Mouse (Mus musculus): ENCODE results near the gene Sfmbt2.
"Not testable (repeated sequence)": the region's sequence is repeated elsewhere in the genome, so short reads cannot be mapped to it uniquely, and the experiment has no call there.

Sfmbt2 gene

GRCm38 (mm10) chr2:10370176-10370575, at the start of gene Sfmbt2:
Gene Sfmbt2, plus strand, starts transcription at chr2:10370510.
- no peak for DNase-seq (ENCODE audit: low spot score in 2 of 2)

GRCm38 (mm10) chr2:10321093-10321492, 49.2 kb upstream of the Sfmbt2 start:
- DNase-seq (ENCODE audit: low spot score in 2 of 2): no peak

DNA sequence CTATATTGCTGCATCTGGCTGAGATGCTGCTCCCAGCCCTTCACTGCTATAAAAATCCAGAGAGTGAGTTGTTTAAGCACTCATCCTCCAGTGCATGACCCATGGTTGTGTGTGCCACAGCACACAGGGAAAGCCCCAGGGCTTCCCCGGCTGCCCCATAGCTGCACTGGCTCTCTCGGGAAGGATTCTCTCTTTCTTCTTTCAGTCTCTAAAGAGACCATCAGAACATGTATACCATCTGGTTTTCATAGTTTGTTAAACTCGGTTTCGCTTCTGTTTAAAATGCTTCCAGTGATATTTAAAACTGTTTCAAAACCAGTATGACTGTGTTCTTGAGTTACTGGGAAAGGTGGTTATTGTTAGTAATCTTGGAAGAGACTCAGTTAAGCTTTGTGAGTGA, 47.1 kb upstream of the Sfmbt2 start:
- DNase-seq (ENCODE audit: low spot score in 2 of 2): no peak

- no peak for DNase-seq (ENCODE audit: low spot score in 2 of 2)
Measured at GRCm38 (mm10) chr2:10324980-10325379, 45.3 kb upstream of the Sfmbt2 start.

DNA sequence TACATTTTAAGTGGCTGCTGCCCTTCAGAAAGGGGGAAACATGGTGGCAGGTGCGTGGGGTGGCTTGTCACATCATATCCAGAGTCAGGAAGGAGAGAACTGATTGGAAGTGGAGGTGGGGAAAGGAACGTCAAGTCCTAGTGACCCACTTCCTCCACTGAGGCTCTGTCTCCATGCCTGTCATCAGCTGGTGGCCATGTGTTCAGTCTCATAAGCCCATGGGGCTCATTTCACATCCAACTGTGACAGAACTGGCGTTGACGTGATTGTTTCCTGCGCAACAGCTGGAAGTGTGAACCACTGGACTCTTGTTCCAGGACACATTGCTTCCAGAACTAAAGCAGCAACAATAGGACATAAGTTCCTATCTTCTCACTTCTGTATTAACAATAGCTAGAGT, 40.1 kb upstream of the Sfmbt2 start:
- no peak for DNase-seq (ENCODE audit: low spot score in 2 of 2)

- DNase-seq (ENCODE audit: low spot score in 2 of 2): no peak
Measured at GRCm38 (mm10) chr2:10334299-10334698, 36.0 kb upstream of the Sfmbt2 start.

GRCm38 (mm10) chr2:10335037-10335608, 35.2 kb upstream of the Sfmbt2 start:
- no peak for DNase-seq (ENCODE audit: low spot score in 2 of 2)

GRCm38 (mm10) chr2:10340022-10340421, 30.3 kb upstream of the Sfmbt2 start:
- no peak for DNase-seq (ENCODE audit: low spot score in 2 of 2)

DNA sequence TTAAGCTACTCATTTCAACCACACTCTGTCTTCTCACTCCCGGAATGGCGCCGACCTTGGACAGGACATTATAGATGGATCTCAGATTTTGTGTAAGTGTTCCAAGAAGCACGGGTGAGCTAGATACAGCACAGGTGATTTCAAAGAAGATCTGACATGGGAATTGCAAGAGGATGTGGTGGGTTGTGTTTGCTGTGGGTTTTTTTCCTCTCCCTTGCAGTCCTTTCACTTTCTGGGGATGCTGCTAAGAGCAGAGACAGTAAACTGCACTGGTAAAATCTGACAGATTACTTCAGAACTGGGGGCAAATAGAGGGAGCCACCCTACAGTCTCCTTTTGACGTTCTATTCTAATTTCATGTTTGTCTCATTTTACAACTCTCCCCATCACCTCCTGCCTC, 26.8 kb upstream of the Sfmbt2 start:
- DNase-seq (ENCODE audit: low spot score in 2 of 2): no peak

DNA sequence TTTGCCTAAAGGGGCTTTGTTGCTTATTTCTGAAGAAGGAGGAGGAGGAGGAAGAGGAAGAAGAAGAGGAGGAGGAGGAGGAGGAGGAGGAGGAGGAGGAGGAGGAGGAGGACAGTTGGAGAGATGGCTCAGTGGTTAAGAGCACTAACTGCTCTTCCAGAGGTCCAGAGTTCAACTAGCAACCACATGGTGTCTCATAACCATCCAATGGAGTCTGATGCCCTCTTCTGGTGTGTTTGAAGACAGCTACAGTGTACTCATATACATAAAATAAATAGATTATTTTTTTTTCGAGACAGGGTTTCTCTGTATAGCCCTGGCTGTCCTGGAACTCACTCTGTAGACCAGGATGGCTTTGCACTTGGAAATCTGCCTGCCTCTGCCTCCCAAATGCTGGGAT, 26.2 kb upstream of the Sfmbt2 start:
- DNase-seq (ENCODE audit: low spot score in 2 of 2): not testable (repeated sequence)

DNA sequence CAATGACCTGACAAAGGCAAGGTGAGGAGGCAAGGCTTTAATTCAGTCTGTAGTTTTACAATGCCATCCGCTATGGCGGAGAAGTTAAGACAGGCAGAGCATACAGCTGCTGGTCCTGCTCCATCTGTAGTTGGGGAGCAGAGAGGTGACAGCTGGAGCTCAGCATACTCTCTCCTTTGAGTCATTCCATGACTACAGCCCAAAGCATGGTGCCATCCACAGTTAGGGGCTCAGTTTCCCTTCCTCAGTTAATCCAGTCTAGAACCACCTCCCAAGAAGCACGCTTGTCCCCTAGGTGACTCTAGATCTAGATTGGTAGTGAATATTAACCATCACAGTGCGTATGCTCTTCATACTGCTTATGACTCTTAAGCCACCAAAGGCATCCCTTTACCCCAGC, 23.1 kb upstream of the Sfmbt2 start:
- no peak for DNase-seq (ENCODE audit: low spot score in 2 of 2)

GRCm38 (mm10) chr2:10348036-10348435, 22.3 kb upstream of the Sfmbt2 start:
- no peak for DNase-seq (ENCODE audit: low spot score in 2 of 2)

GRCm38 (mm10) chr2:10350266-10350810, 20.0 kb upstream of the Sfmbt2 start:
- no peak for DNase-seq (ENCODE audit: low spot score in 2 of 2)

GRCm38 (mm10) chr2:10351125-10351524, 19.2 kb upstream of the Sfmbt2 start:
- no peak for DNase-seq (ENCODE audit: low spot score in 2 of 2)

DNA sequence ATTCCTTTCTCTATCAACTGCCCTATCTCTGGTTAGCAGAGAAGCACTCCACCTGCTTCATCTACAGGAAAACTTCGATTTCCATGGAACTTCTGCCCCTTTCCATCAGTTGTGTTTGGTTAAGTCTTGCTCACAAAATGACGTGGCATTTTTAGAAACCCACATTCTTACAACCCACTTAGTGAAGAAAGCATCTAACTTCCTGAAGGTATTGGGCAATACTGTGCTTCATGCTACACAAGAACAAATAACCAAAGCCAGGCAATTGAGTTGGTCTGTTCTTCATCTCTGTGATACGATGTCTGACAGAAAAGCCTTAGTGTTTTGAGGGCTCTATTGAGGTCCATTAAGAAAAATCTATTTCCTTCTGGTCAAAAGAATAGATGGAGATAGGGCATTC, 17.4 kb upstream of the Sfmbt2 start:
- no peak for DNase-seq (ENCODE audit: low spot score in 2 of 2)

GRCm38 (mm10) chr2:10353889-10354288, 16.4 kb upstream of the Sfmbt2 start:
- no peak for DNase-seq (ENCODE audit: low spot score in 2 of 2)

- no peak for DNase-seq (ENCODE audit: low spot score in 2 of 2)
Measured at GRCm38 (mm10) chr2:10359861-10360260, 10.4 kb upstream of the Sfmbt2 start.

- DNase-seq (ENCODE audit: low spot score in 2 of 2): no peak
Measured at GRCm38 (mm10) chr2:10365081-10365480, 5.2 kb upstream of the Sfmbt2 start.

GRCm38 (mm10) chr2:10366284-10366683, 4.0 kb upstream of the Sfmbt2 start:
- no peak for DNase-seq (ENCODE audit: low spot score in 2 of 2)

DNA sequence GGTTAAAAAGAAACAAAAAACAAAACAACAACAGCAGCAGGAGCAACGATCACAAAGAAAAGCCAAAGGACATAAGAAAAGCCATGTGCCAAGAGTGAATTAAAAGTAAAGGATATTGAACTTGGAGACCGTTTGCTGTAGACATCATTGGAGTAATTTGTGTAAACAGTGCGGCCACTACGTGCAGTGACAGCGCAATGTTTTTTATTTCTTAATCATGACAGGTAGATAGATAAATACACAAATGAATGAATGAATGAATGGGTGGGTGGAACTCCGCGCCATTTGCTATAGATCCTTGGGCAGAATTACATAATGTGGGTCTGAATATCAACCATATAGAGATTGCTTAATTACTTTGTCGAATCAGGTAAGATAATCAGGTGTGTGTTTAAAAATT, 634 bp upstream of the Sfmbt2 start:
- DNase-seq (ENCODE audit: low spot score in 2 of 2): no peak

DNA sequence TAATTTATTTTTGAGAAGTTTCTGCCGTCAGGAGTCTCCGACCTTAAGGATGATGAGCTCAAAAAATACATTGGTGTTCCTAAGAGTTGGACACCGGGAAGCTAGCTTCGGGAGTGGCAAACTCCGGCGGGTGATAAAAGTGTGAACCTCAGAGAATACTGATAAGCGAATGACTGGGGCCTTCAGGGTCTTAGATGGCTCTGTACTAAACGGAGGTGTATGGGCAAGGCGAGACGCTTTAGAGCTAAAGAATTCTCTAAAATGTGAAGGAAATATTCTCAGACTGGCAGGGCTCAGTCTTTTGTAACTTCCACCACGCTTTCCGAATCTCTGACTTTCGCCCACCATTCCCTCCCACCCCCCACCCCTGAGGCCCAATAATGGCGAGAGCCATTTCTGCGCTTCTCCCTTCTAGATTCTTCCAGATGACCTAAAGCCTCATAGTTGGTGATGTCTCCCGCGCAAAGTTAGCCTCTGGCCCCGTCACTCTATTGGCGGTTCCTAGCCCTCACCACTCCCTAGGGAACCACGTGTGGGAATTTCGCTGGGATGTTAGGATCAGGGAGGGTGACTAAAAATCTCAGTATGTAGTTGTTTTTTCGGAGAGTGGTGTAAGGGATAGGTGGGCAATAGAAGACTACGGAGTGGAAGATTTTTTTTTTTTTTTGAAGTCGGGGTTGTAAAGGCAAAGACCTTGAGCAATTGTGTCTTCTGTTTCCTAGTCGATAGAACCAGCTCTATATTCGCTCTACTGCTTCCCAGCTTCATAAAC, 563 bp downstream of the Sfmbt2 start:
- DNase-seq (ENCODE audit: low spot score in 2 of 2): no peak

DNA sequence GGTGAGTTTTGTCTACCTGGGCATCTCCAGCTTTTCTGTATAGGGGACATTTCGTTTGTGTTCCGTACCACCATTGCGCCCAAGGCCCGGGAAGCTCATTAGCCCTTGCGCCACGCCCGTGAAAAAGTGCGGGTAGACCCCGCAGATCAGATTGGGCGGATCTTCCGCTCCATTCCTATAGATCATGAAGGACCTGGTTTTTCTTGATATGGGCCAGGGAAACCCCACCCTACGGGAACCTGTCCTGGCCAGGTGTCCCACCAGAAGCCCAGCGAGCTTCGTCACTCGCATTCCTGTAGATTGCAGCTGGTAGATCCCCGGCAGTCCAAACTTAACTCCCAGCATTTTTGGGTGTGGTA, 1.1 kb downstream of the Sfmbt2 start:
- no peak for DNase-seq (ENCODE audit: low spot score in 2 of 2)

- DNase-seq (ENCODE audit: low spot score in 2 of 2): no peak
Measured at GRCm38 (mm10) chr2:10371899-10372298, 1.6 kb downstream of the Sfmbt2 start.

Measured in spleen, postnatal 4 days (tissue).